Mouse (Mus musculus): ENCODE measurements around the gene Ostf1.
"Not testable (repeated sequence)": the region's sequence is repeated elsewhere in the genome, so short reads cannot be mapped to it uniquely, and the experiment has no call there.

The Ostf1 gene

DNA sequence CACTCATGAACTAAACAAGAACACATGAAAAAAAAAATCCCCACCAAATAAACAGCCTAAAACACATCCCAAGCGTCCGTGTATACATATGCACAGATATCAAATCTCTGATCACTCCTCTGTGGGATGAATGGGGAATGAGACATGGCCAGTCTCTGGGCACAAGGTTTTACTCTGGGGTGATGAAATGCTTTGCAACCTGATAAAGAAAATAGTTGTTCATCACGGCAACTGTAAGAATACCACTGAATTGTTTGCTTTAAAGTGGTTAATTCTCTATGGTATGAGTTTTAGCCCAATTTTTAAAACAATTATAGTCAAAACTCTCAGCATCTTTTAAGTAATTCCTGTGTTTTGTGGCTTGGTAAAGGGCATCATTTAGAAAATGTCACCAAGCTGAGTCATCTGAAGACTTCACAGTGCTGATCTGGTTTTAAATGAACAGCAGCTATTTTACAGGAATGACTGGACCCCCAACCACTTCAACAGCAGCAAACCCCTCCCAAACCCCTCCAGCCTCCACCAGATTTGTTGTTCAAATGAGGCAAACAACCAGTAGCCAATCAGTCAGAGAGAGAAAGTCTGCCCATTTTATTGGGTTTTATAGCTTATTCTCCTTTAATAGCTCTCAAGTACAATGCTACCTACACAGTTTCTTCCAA is 33.2 kb downstream of the Ostf1 start:
- DNase-seq (ENCODE audit: low read depth, low spot score): no peak

DNA sequence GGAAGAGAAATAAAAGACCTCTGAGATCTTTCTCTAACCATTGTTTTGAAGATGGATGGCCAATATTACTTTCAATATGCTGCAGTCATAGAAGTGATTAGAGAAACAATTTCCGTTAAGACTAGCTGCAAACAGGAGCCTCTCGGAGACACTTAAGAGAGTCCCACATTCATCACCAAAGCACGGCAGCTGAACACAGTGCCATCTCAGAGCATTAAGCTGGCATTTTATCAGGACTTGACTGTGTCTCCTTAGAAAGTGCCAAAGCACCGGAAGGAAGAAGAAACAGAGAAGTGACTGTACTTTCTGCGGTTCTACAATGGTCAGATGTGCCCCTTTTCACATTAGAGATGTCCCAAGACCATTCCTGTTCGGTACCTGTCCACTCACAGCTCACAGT is 33.9 kb downstream of the Ostf1 start:
- no peak for DNase-seq (ENCODE audit: low read depth, low spot score)

- no peak for DNase-seq (ENCODE audit: low read depth, low spot score)
These were observed 34.7 kb downstream of the Ostf1 start for GRCm38 (mm10) chr19:18596876-18597275.

- no peak for DNase-seq (ENCODE audit: low read depth, low spot score)
These were observed 37.9 kb downstream of the Ostf1 start for GRCm38 (mm10) chr19:18593722-18594121.

DNA sequence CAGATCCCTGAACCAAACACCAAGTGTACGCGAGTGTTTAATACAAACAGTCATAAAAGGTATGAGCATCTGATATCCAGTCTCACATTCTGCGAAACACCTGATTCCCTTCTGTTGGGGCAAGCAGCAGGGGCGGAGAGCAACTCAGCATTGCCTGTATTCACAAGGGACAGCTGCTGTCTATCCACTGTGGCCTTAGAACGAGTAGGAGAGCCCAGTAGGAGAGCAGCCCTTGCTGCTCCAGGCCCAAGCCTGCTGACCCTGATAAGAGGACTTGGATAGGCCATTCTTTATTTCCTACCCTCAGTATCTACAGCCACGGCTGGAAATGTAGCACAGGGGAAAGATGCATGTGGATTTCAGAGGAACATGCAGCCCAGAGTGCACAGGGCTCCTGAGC is 38.7 kb downstream of the Ostf1 start:
- DNase-seq (ENCODE audit: low read depth, low spot score): no peak

DNA sequence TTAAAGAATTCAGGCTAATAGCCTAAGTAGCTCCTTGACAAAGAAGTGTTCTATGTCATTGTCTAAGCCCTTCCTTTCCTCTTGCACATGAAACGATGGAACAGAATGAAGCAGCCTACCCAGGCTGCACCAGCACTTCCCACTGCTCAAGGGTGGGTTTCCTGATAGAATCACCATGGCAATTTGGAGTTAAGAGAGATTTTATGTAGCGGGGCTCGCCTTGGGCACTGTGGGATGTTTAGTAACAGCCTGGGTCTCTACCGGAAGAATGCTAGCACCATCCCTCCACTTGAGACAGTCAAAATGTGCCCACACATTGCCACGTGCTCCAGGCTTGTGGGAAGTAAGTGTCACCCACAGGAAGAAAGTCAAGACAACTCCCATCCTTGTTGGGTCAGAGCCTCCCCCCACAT is 40.7 kb downstream of the Ostf1 start:
- no peak for DNase-seq (ENCODE audit: low read depth, low spot score)

DNA sequence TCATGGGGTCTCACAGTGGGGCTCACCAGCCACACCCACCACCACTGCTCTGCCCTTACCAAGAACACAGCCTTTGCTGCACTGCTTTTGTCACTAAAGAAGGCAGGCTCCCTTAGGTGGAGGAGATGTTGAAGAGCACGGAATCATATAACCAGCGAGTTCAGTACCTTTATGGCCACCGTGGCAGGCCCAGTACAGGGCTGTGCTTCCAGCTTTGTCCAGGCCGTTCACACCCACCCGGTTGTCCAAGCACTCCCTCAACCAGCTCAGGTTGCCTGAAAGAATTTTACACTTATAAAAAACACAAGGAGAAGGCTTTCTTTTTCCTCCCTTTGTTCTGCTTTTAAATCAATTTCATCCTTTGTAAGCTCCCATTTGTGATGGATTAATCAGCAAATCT is 41.4 kb downstream of the Ostf1 start:
- no peak for DNase-seq (ENCODE audit: low read depth, low spot score)

DNA sequence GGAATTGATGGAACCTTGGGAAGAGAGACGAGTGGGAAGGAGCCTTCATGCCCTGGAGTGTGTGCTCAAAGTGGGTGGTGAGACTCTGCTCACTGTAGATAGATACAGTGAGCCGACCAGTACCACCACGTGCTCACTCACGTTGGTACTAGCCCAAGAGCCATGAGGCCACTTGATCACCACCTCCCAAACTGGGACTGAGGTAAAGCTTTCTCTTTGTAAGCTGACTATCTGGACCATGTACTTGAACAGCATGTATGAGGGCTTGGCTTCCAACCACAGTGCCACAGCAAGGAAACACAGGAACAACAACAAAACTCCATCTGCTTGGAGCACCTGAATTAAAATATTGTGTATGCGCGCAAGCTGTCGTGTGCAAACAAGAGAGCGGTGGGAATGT is 42.3 kb downstream of the Ostf1 start:
- DNase-seq (ENCODE audit: low read depth, low spot score): no peak

DNA sequence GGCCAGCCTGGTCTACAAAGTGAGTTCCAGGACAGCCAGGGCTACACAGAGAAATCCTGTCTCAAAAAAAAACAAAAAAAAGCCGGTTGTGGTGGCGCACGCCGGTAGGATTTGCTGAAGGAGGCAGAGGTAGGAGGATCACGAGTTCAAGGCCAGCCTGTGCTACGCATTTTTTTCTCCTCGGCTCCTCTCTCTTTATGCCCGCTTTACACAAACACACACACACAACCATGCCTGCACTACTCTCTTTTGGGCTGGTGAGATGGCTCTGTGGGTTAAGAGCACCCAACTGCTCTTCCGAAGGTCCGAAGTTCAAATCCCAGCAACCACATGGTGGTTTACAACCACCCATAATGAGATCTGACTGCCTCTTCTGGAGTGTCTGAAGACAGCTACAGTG is 42.8 kb downstream of the Ostf1 start:
- not testable (repeated sequence) for DNase-seq (ENCODE audit: low read depth, low spot score)

DNA sequence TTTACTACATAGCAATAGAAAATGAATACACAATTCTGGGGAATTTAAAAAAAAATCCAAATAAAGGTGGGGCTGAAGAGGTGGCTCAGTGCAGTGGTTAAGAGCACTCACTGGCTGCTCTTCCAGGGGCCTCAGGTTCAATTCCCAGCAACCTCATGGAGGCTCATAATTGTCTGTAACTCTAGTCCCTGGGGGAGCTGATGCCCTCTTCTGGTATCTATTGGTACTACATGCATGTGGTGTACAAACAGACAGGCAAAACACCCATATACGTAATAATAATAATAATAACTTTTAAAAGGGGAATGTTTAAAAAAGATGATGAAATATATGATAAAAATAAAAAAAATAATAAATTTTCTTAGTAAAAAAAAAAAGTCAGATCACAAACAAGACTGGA is 43.4 kb downstream of the Ostf1 start:
- DNase-seq (ENCODE audit: low read depth, low spot score): no peak

DNA sequence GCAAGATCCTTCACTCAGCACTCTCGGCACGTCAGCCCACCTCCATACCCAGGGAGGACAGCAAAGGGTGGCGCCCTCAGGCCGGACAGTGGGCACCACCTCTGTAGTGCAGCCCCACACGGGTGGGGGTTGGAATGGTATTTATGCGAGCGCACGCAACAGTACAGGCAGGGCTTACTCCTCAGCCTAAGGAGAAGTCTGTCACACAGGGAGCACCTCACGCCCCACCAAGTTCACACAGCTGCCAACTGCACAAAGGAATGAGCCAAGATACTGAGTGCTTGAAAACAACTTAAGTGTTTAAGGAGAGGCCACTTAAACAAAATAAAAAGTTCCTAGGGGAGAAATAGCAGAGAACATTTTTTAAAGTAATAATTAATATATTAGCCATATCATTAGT is 44.5 kb downstream of the Ostf1 start:
- DNase-seq (ENCODE audit: low read depth, low spot score): no peak

DNA sequence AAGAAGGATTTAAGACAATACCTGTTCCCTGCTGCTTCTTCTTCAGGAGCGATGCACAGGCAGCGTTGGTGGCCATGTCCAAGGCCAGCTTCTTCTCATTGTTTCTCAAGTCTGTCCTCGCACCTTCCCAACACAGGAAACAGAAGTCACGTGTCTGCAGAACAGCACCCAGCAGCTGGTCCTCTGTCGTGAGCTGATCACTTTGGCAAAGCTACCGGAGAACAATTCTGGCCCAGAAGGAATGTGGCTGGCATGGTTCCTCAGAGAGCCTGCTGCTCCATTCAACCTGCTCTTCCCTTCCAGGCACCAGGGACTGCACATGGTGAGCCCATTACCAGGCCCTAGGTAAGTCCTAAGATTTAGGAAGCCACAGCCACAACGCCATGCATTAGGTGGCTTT is 47.0 kb downstream of the Ostf1 start:
- DNase-seq (ENCODE audit: low read depth, low spot score): no peak

DNA sequence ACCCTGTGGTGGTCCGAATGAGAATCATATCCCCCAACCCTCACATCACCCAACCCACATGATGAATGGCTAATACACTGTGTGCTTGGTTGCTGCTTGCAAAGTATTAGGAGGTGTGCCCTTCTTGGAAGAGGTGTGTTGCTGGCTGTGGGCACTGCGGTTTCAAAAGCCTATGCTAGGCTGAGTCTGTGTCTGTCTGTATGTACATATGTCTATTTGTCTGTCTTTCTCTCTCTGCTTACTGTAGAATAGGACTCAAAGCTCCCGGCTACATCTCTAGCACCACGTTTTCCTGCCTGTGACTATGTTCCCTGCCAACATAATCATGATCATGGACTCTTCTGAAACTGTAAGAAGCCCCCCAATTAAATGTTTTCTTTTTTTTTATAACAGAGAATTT is 47.9 kb downstream of the Ostf1 start:
- DNase-seq (ENCODE audit: low read depth, low spot score): no peak

- DNase-seq (ENCODE audit: low read depth, low spot score): no peak
These were observed 48.7 kb downstream of the Ostf1 start for GRCm38 (mm10) chr19:18582887-18583286.

GRCm38 (mm10) chr19:18582226-18582625 is 49.4 kb downstream of the Ostf1 start:
- no peak for DNase-seq (ENCODE audit: low read depth, low spot score)

- DNase-seq (ENCODE audit: low read depth, low spot score): no peak
These were observed 50.6 kb downstream of the Ostf1 start for GRCm38 (mm10) chr19:18581046-18581445.

DNA sequence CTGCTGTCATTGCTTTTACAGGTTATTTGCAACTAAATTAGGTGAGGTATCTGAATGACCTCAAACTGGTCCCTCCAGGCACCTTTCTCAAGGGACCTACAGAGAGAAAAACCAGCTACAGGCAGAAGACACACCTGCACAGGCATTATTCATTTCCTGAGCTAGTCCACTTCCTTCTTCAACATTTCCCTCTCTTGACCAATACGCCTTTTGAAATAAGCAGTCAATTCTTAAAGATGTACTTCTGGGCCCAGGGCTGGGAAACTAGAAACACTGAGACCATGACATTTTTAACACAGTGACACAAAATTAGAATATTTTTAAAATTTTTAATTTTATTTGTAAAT is 52.6 kb downstream of the Ostf1 start:
- DNase-seq (ENCODE audit: low read depth, low spot score): no peak

DNA sequence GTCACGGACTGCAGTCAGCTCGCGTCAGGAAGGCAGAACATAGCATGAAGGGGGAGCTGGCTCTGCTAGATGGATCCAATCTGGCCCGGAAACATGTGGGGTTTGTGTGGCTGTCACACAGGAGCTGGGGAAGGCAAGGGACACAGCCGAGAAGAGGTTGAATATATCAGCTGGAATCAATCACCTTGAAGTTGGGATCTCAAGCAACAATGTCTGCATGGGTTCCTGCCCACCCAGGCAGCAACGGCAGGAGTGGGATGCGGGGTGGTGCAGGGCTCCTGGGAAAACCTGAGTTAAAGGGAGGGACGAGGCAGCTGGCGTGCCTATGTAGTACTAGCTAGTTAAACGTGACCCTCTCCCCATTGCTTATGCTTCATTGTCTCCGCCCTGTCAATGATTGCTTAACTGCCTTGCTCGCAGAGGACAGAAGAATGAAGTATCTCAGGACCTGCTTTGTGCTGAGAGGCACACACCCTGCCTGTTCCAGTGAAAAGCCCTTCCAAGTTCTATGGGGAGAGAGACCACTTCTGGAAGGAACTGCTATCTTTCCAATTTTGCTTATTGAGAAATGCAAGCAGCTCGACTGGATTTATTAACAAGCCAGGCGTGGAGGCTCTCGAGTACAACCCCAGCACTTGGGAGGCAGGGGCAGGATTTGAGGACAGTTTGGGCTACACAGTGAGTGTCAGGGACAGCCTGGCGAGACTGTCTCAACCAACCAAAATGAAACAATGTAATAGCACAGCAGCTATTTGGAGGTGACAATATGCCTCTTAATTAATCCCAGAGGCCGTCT is 53.2 kb downstream of the Ostf1 start:
- DNase-seq (ENCODE audit: low read depth, low spot score): no peak

DNA sequence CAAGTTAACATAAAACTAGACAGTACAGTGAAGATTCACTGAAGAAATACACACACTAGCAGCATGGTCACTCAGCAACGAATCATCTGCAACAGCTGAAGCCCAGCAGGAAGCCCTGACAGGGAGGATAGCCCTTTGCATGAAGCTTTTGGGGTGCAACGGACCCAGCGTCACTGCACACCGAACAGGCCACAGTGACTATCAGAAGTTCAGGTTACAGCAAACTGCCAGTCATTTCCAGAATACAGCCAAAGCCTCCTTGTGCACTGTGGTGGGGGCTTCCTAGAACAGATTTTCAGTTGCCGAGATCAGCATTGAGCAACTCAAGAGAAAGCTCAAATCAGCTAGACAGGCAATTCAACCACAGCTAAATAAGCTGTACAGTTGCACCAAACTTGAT is 54.3 kb downstream of the Ostf1 start:
- no peak for DNase-seq (ENCODE audit: low read depth, low spot score)

- no peak for DNase-seq (ENCODE audit: low read depth, low spot score)
These were observed 55.7 kb downstream of the Ostf1 start for GRCm38 (mm10) chr19:18575891-18576290.

GRCm38 (mm10) chr19:18573907-18574306 is 57.7 kb downstream of the Ostf1 start:
- DNase-seq (ENCODE audit: low read depth, low spot score): no peak

DNA sequence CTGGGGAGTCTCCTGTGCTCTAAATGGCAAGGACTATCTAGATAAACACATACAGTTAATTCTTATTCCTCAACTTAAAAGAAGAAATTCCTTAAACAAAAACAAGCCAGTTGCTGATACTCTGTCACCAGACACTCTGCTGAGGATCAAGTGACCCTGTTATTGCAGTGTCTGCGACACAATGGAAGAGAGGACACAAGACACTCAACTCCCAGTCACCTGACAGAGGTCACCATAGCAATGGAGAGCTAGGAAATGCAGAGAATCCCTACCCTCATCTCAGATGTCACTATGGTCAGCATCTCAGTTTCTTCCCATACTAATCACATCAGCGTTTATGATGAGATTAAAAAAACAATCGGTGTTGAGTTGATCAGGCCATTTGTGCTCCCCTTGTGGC is 58.2 kb downstream of the Ostf1 start:
- no peak for DNase-seq (ENCODE audit: low read depth, low spot score)

GRCm38 (mm10) chr19:18569496-18569895 is 62.1 kb downstream of the Ostf1 start:
- DNase-seq (ENCODE audit: low read depth, low spot score): no peak
